Mouse (Mus musculus): ENCODE data around the gene Ndufaf3. TPM values are rescaled to one million over a fixed set of nuclear protein-coding genes. Genes with fewer than 3 reads are reported as not detected.

Gene Ndufaf3
- polyA plus RNA-seq, 1 experiment from 2014 or later, result 45.2 TPM

DNA sequence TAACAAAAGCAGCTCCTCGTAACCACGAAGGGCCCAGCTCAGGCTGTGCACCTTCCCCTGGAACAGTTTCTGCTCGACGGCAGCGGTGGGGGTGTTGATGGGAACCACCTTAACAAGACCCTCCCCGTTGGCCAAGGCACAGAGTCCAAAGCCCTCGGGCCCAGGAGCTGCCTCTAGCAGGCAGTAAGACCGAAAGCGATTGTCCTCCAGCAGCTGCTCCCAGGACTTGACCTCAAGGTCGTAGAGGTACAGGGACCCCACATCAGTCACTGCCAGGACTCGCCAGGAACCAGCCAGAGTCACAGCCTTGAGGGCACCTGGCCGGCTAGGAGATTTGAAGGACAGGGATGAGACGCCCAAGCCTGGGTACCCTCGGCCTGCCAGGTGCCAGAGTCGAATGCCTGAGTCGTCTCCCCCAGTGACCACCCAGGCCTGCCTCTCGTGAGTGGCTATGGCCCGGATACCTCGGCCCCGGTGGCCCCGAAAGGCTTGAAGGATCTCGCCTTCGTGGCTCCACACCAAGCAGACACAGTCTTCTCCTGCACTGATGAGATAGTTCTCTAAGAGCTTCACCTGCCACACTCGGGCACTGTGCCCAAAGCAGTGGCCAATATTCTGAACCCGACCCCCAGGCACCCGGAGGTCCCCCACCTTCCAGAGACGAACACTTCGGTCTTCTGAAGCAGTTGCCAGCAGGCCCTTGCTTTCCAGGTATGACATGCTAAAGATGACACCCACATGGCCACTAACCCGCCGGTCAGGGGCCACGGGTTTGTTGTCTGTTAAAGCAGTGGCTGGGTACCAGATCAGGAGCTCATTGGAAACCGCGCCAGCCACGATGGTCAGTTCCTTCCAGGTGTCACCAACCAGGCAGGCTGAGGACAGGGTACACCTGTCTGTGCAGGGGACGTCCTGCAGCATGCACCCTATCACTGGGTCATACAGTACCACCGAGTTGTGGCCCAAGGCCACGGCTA is 8.4 kb upstream of the Ndufaf3 start:
- Histone ChIP-seq H3K9ac (replicated peaks; ENCODE audit: low read depth, low read length) (no peak overlapping the region), H3K27me3 (ENCODE audit: control insufficient read depth, insufficient read depth, low read length) (no peaks in the 10 kb centered on the region), H3K27ac (ENCODE audit: low read length) (no peak overlapping the region), H3K4me2 (replicated peaks; ENCODE audit: low read depth, low read length) (no peak overlapping the region), H3K4me1 (ENCODE audit: control insufficient read depth, insufficient read depth, low read length) (peaks cover 33% of the 10 kb centered on the region; the same call in 1 of the 2 replicates), H3K4me3 (ENCODE audit: low read depth, low read length) (no peak overlapping the region), H3K9me3 (ENCODE audit: control insufficient read depth, low read depth, low read length) (no peaks in the 10 kb centered on the region), H3K36me3 (ENCODE audit: control insufficient read depth, insufficient read depth, low read length) (peaks cover 47% of the 10 kb centered on the region)
- ATAC-seq (ENCODE audit: insufficient number of reproducible peaks, insufficient read depth, low FRiP score, low read depth), result no peak
- WGBS, result 77% methylated on average over 37 of the region's 37 CpGs

DNA sequence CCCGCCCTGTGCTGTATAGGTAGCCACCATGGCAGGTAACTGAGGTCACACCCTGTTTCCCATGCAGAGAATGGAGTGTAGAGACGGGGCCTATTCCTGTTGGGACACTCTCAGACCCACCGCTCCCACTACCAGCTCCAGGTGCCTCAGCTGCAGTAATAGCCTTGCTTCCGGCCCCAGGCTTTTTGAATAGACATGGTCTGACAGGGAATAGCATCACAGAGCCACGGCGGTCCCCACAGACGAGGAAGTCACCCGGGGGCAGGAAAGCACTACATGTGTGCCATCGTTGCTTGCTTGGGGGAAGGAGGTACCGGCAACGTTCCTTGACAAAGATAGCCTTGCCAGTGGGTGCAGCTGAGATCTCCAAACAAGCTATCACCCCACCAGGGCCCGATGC is 7.7 kb upstream of the Ndufaf3 start:
- 83% methylated on average over 12 of the region's 12 CpGs for WGBS

DNA sequence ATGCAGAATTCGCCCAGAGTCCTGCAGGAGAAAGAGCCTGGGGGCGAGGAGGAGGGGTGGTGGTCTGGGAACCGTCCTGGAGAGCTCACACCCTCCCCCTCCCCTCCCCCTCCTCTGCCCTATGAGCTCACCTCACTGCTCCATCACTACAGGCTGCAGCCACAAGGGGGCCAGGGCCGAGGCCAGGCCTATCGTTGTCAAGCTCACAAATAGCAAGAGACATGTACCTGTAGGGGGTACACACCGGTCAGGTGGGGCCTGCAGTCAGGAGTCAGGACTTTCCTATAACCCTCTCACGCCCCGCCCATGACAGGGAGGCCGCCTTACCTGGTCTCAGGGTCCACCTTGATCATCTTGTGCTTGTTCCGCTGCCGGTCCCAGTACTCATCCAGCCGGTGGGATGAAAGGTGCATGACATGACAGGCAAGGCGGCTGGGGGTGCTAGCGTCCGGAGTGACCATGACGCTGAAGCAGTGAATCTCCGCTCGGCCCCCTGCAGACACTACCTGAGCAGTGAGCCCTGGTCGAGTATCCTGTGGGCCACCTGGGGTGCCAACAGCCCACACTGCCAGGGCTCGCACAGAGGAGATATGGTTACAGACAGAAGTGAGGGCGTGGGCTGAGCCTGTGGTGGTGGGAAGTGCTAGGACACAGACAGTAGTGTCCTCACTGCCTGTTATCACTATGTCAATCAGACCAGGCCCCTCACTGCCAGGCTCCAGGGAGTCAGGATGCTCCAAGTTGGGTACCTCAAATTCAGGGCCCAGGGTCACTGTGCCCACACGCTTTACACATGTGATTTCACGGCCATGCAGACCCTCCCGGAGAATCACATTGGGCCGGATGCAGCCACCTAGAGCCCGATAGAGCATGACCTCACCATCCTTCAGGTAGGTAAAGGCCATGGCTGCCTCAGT is 6.8 kb upstream of the Ndufaf3 start:
- ATAC-seq (ENCODE audit: insufficient number of reproducible peaks, insufficient read depth, low FRiP score, low read depth), result no peak
- no peak overlapping the region for H3K27ac ChIP-seq (ENCODE audit: low read length)
- H3K4me2 ChIP-seq (replicated peaks; ENCODE audit: low read depth, low read length), result no peak overlapping the region
- no peaks in the 10 kb centered on the region for H3K27me3 ChIP-seq (ENCODE audit: control insufficient read depth, insufficient read depth, low read length)
- peaks cover 32% of the 10 kb centered on the region; the same call in 1 of the 2 replicates for H3K4me1 ChIP-seq (ENCODE audit: control insufficient read depth, insufficient read depth, low read length)
- no peak overlapping the region for H3K9ac ChIP-seq (replicated peaks; ENCODE audit: low read depth, low read length)
- H3K9me3 ChIP-seq (ENCODE audit: control insufficient read depth, low read depth, low read length), result no peaks in the 10 kb centered on the region
- H3K36me3 ChIP-seq (ENCODE audit: control insufficient read depth, insufficient read depth, low read length), result peaks cover 47% of the 10 kb centered on the region
- 57% methylated on average over 26 of the region's 26 CpGs for WGBS
- H3K4me3 ChIP-seq (ENCODE audit: low read depth, low read length), result no peak overlapping the region

More for the DNA sequence above, 7.7 kb upstream of the Ndufaf3 start:
- Histone ChIP-seq H3K9ac (replicated peaks; ENCODE audit: low read depth, low read length) (no peak overlapping the region), H3K27me3 (ENCODE audit: control insufficient read depth, insufficient read depth, low read length) (no peaks in the 10 kb centered on the region), H3K9me3 (ENCODE audit: control insufficient read depth, low read depth, low read length) (no peaks in the 10 kb centered on the region), H3K36me3 (ENCODE audit: control insufficient read depth, insufficient read depth, low read length) (peaks cover 47% of the 10 kb centered on the region), H3K4me1 (ENCODE audit: control insufficient read depth, insufficient read depth, low read length) (peaks cover 38% of the 10 kb centered on the region; the same call in 1 of the 2 replicates), H3K4me2 (replicated peaks; ENCODE audit: low read depth, low read length) (no peak overlapping the region), H3K27ac (ENCODE audit: low read length) (no peak overlapping the region), H3K4me3 (ENCODE audit: low read depth, low read length) (no peak overlapping the region)
- ATAC-seq (ENCODE audit: insufficient number of reproducible peaks, insufficient read depth, low FRiP score, low read depth), result no peak

DNA sequence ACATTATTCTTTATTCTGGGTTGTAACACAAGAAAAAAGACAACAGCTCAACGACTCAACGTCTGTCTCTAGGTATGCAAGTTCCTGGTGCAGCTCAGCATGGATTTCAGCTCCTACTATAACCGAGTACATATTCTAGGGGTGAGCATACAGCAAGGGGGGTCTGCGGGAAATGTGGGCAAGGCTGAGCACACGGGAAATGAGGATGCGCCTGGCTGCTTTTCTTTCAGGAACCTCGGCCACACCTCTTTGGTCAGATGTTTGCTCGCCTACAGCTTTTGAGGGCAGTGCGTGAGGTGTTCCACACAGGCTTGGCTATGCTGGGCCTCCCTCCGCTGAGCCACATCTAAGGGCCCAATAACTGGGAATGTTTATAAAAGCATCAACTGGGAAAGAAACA is 5.1 kb upstream of the Ndufaf3 start:
- Histone ChIP-seq H3K27me3 (ENCODE audit: control insufficient read depth, insufficient read depth, low read length) (no peaks in the 10 kb centered on the region), H3K36me3 (ENCODE audit: control insufficient read depth, insufficient read depth, low read length) (peaks cover 47% of the 10 kb centered on the region), H3K4me1 (ENCODE audit: control insufficient read depth, insufficient read depth, low read length) (peaks cover 32% of the 10 kb centered on the region), H3K9ac (replicated peaks; ENCODE audit: low read depth, low read length) (no peak overlapping the region), H3K9me3 (ENCODE audit: control insufficient read depth, low read depth, low read length) (no peaks in the 10 kb centered on the region), H3K4me2 (replicated peaks; ENCODE audit: low read depth, low read length) (no peak overlapping the region), H3K27ac (ENCODE audit: low read length) (no peak overlapping the region), H3K4me3 (ENCODE audit: low read depth, low read length) (no peak overlapping the region)
- WGBS, result 77% methylated on average over 10 of the region's 10 CpGs
- ATAC-seq (ENCODE audit: insufficient number of reproducible peaks, insufficient read depth, low FRiP score, low read depth), result no peak

DNA sequence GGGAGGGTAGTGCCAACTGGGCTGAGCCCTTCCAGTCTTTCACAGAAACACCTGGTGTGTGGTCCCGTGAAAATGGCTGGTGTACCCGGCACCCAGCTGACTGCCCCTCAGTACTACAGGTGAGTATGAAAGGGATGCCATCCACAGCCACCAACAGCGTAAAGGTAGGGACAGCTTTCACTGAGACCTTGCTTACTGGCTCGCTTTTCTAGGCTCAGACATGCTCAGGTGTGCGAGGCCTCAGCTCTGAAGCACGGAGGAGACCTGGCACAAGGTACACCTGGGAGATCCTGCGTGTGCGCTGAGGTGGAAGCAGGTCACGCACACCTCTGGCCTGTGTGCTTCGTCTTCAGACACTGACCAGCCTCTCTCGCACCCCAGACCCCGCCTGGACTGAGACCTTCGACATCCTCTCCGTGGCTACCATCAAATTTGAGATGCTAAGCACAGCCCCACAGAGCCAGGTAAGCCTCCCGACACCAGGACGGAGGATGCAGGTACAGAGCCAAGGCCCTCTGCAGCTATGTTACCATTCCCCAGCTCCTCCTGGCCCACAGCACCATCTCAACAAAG is 4.3 kb upstream of the Ndufaf3 start:
- WGBS, result 93% methylated on average over 16 of the region's 16 CpGs
- H3K36me3 ChIP-seq (ENCODE audit: control insufficient read depth, insufficient read depth, low read length), result peaks cover 47% of the 10 kb centered on the region

DNA sequence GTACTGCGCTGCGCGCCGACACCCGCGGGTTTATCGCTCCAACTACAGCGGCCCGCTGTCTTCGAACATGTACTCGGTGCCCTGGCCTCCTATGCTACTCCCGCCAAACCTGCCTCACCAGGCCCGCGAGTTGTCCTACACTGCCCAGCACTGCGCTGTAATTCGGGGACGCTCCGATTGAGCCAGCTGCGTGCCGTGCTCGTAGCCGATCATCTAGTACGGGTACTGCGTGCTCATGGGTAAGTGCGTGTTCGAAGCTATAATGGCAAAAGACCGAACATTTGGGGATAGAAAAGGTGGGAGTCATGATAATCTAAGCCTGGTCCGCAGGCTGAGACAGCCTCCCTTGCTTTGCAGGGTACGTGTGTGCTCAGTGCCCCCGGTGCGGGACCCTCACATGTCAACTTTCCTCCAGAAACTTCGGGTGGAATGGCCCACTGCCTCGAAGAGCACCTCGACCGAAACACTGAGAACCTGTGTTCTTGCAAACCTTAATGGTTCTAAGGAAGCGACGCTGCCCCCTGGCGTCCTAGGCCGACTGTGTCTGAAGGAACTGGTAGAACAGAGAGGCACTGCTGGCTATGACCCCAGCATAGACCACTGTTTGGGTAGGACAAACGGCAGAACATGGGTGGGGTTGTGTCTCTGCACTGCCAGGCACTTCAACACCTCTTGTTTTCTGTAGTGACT is 3.1 kb upstream of the Ndufaf3 start:
- Histone ChIP-seq H3K4me1 (ENCODE audit: control insufficient read depth, insufficient read depth, low read length) (peaks cover 27% of the 10 kb centered on the region), H3K4me3 (ENCODE audit: low read depth, low read length) (peak overlapping the region; percentile 53), H3K27me3 (ENCODE audit: control insufficient read depth, insufficient read depth, low read length) (no peaks in the 10 kb centered on the region), H3K4me2 (replicated peaks; ENCODE audit: low read depth, low read length) (peak overlapping the region; percentile 97), H3K27ac (ENCODE audit: low read length) (peak overlapping the region; percentile 27), H3K9me3 (ENCODE audit: control insufficient read depth, low read depth, low read length) (no peaks in the 10 kb centered on the region), H3K36me3 (ENCODE audit: control insufficient read depth, insufficient read depth, low read length) (peaks cover 47% of the 10 kb centered on the region), H3K9ac (replicated peaks; ENCODE audit: low read depth, low read length) (peak overlapping the region; percentile 26)
- 1% methylated on average over 40 of the region's 40 CpGs for WGBS
- ATAC-seq (ENCODE audit: insufficient number of reproducible peaks, insufficient read depth, low FRiP score, low read depth), result no peak

More for the DNA sequence above, 4.3 kb upstream of the Ndufaf3 start:
- no peak for ATAC-seq (ENCODE audit: insufficient number of reproducible peaks, insufficient read depth, low FRiP score, low read depth)
- Histone ChIP-seq H3K9me3 (ENCODE audit: control insufficient read depth, low read depth, low read length) (no peaks in the 10 kb centered on the region), H3K9ac (replicated peaks; ENCODE audit: low read depth, low read length) (no peak overlapping the region), H3K4me2 (replicated peaks; ENCODE audit: low read depth, low read length) (no peak overlapping the region), H3K4me3 (ENCODE audit: low read depth, low read length) (no peak overlapping the region), H3K27ac (ENCODE audit: low read length) (no peak overlapping the region), H3K27me3 (ENCODE audit: control insufficient read depth, insufficient read depth, low read length) (no peaks in the 10 kb centered on the region), H3K4me1 (ENCODE audit: control insufficient read depth, insufficient read depth, low read length) (peaks cover 25% of the 10 kb centered on the region)

DNA sequence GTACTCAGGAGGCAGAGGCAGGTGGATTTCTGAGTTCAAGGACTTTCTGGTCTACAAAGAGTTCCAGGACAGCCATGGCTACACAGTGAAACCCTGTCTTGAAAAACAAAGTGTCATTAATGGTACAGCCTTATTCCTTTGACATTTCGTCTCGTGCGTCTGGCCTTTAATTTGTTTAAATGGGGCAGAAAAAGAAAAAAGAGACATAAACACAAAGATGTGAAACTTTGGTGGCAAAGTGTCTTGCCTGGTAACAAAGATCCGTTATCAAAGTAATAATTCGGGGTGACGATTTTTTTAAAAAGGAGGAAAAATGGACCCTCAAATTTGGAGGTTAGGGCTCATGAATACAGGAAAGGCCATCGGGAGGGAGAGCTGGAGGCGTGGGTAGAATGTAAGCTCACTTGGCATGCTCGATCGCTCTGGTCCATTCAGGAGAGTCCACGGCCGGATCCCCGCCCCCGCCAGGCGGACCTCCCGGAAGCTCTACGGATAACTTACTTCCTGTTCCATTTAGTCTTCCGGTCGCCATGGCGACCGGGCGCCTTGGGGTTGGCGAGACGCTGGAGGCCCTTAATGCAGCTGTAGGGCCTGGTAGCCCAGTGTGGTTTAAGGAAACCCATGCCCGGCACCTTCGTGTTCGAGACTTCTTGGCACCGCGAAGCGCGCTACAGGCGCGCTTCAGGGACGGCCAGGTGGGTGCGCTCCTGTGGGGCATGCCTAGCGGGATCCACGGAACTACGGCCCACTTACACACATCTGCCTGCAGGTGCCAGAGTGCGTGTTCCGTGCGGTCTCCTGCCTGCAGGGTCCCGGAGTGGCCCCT is 2.4 kb upstream of the Ndufaf3 start, which contains the start of gene Dalrd3:
Gene Dalrd3 (plus strand): TSS at position 506 of the 826 bp plus-strand sequence.
- Histone ChIP-seq H3K27ac (ENCODE audit: low read length) (peak within 1 kb of the TSS; percentile 27), H3K4me2 (replicated peaks; ENCODE audit: low read depth, low read length) (peak within 1 kb of the TSS; percentile 97), H3K27me3 (ENCODE audit: control insufficient read depth, insufficient read depth, low read length) (no peaks in the 10 kb centered on the region), H3K9me3 (ENCODE audit: control insufficient read depth, low read depth, low read length) (no peaks in the 10 kb centered on the region), H3K4me1 (ENCODE audit: control insufficient read depth, insufficient read depth, low read length) (peaks cover 25% of the 10 kb centered on the region), H3K36me3 (ENCODE audit: control insufficient read depth, insufficient read depth, low read length) (peaks cover 40% of the 10 kb centered on the region), H3K9ac (replicated peaks; ENCODE audit: low read depth, low read length) (peak within 1 kb of the TSS; percentile 26), H3K4me3 (ENCODE audit: low read depth, low read length) (peak within 1 kb of the TSS; percentile 53)
- WGBS, result 5% methylated on average over 42 of the region's 42 CpGs
- peak; percentile 67 for ATAC-seq (ENCODE audit: insufficient number of reproducible peaks, insufficient read depth, low FRiP score, low read depth)

All from stomach, embryonic 14.5 days (tissue).